Mouse (Mus musculus) heart, embryonic 10.5 days (tissue): ENCODE results near the gene Gpt2. TPM values are rescaled to one million over a fixed set of nuclear protein-coding genes. Genes with fewer than 3 reads are reported as not detected.

Source experiments
- DNase-seq: peaks from one replicate; pipeline ENCODE4 v3.0.0-alpha.2; 2017; ENCODE audit warnings: low spot score
- H3K27ac ChIP-seq: fragments of 300-500 bp; sonication (generic); 2 replicates; pipeline ENCODE4 v1.5.1; 2016; ENCODE audit warnings: mild to moderate bottlenecking
- H3K27me3 ChIP-seq: fragments of 300-500 bp; sonication (generic); 2 replicates; pipeline ENCODE4 v1.6.1; 2016; ENCODE audit warnings: mild to moderate bottlenecking; ENCODE audit not compliant: poor library complexity, insufficient read depth, severe bottlenecking
- H3K36me3 ChIP-seq: fragments of 300-500 bp; sonication (generic); 2 replicates; pipeline ENCODE4 v1.6.1; 2016; ENCODE audit warnings: mild to moderate bottlenecking, moderate library complexity
- H3K4me1 ChIP-seq: fragments of 300-500 bp; sonication (generic); 2 replicates; pipeline ENCODE4 v1.6.1; 2016; ENCODE audit warnings: mild to moderate bottlenecking
- H3K4me3 ChIP-seq: fragments of 300-500 bp; sonication (generic); 2 replicates; pipeline ENCODE4 v1.5.1; 2016; ENCODE audit warnings: mild to moderate bottlenecking, moderate library complexity
- H3K9me3 ChIP-seq: fragments of 300-500 bp; sonication (generic); 2 replicates; pipeline ENCODE4 v1.6.1; 2016; ENCODE audit warnings: mild to moderate bottlenecking, moderate library complexity
- WGBS: fragments of 180-500 bp; shearing (Covaris S2); methylation state at CpG from one replicate; pipeline ENCODE4 v1.1.7; 2016; 5-methylcytosine and 5-hydroxymethylcytosine counted together
- polyA plus RNA-seq: library from polyadenylated mRNA; unstranded; fragments of >200 nt; fragmentation: Nextera tagmentation; extraction: Ambion mirVana; gene quantifications from 2 replicates; pipeline ENCODE4 v1.2.1, GENCODE M21; 2016

Gpt2 gene
- polyA plus RNA-seq, 1 experiment from 2014 or later, result 25.2 TPM

- DNase-seq, result no peak
- Histone ChIP-seq H3K36me3 (no peaks in the 10 kb centered on the region), H3K4me1 (no peaks in the 10 kb centered on the region), H3K4me3 (no peak overlapping the region), H3K9me3 (no peaks in the 10 kb centered on the region), H3K27me3 (no peaks in the 10 kb centered on the region), H3K27ac (no peak overlapping the region)
- WGBS, result 71% methylated on average over 2 of the region's 2 CpGs
Observed at GRCm38 (mm10) chr8:85573972-85574496, 81.7 kb downstream of the Gpt2 start.

Other genes with a start within 250 kb of the Gpt2 start
- 89.3 and 122 TPM in 2 replicates for gene Orc6, start 192.9 kb upstream of the Gpt2 start, polyA plus RNA-seq
- gene Vps35, start 192.8 kb upstream of the Gpt2 start, polyA plus RNA-seq, result 124 and 136 TPM in 2 replicates
- 131 and 248 TPM in 2 replicates for gene Mylk3, start 106.2 kb upstream of the Gpt2 start, polyA plus RNA-seq
- 61.0 and 64.9 TPM in 2 replicates for gene 4921524J17Rik, start 59.7 kb upstream of the Gpt2 start, polyA plus RNA-seq
- gene Dnaja2, start 62.8 kb downstream of the Gpt2 start, polyA plus RNA-seq, result 168 and 177 TPM in 2 replicates
- 4.9 and 6.9 TPM in 2 replicates for gene Neto2, start 208.3 kb downstream of the Gpt2 start, polyA plus RNA-seq